8 mouse cellular contexts compared by ENCODE assay signal in genomic region chr11:97744718-97745330, GRCm38 (mm10). TPM values are rescaled to one million over a fixed set of nuclear protein-coding genes. Genes with fewer than 3 reads are reported as not detected.
DNase-seq lines count a peak whose midpoint lies in the region; ATAC-seq and TF ChIP-seq lines count a peak whose summit lies in the region.

No protein-coding gene starts in this region.

- intact Hi-C loops in heart, postnatal 10 days (cut with DNase I) = loop anchor here (1.0 kb wide), 1 partner anchor 42 kb away; the partner anchor contains the start of gene Psmb3

- TF ChIP-seq EP300 in ES-Bruce4 (IDR thresholded peaks at IDR 0.05; ENCODE audit: insufficient read depth, low read depth, low read length) = no peak
- TF ChIP-seq EP300 in liver, postnatal 0 days (IDR thresholded peaks at IDR 0.05; ENCODE audit: low read depth) = peak; percentile 69

- peak overlapping the region; percentile 76 for H3K27ac ChIP-seq in ES-Bruce4 (ENCODE audit: insufficient read depth, low read length)
- peak overlapping the region; percentile 95 for H3K27ac ChIP-seq in forebrain, embryonic 13.5 days
- peak overlapping the region; percentile 92 for H3K27ac ChIP-seq in liver, postnatal 0 days (ENCODE audit: low read depth)
- peak overlapping the region; percentile 97 for H3K27ac ChIP-seq in neural tube, embryonic 14.5 days (ENCODE audit: low read depth, low read length)

- TF ChIP-seq POLR2A in ES-Bruce4 (IDR thresholded peaks at IDR 0.05; ENCODE audit: insufficient read depth, low read length) = no peak

- peak overlapping the region; percentile 73 for H3K4me2 ChIP-seq in forebrain, embryonic 13.5 days
- peak overlapping the region; percentile 76 for H3K4me2 ChIP-seq in liver, postnatal 0 days (ENCODE audit: low read depth, low read length)
- H3K4me2 ChIP-seq in neural tube, embryonic 14.5 days (ENCODE audit: low read depth, low read length) = peak overlapping the region; percentile 92

- ATAC-seq in cerebellum, adult (ENCODE audit: insufficient number of reproducible peaks, low FRiP score, low TSS enrichment) = peak; percentile 93
- ATAC-seq in forebrain, embryonic 13.5 days = peak; percentile 97
- ATAC-seq in liver, postnatal 0 days = peak; percentile 94
- peak; percentile 95 for ATAC-seq in neural tube, embryonic 14.5 days (ENCODE audit: low read depth)

- H3K36me3 ChIP-seq in ES-Bruce4 (ENCODE audit: control insufficient read depth, insufficient read depth, low read length, poor library complexity, severe bottlenecking) = peaks cover 10% of the 10 kb centered on the region
- peaks cover 38% of the 10 kb centered on the region for H3K36me3 ChIP-seq in forebrain, embryonic 13.5 days (ENCODE audit: poor library complexity, severe bottlenecking)
- H3K36me3 ChIP-seq in liver, postnatal 0 days (replicated peaks; ENCODE audit: insufficient read depth, low read length) = peaks cover 27% of the 10 kb centered on the region
- H3K36me3 ChIP-seq in neural tube, embryonic 14.5 days (ENCODE audit: control insufficient read depth, insufficient read depth, low read length) = peaks cover 32% of the 10 kb centered on the region; the same call in 1 of the 2 replicates

- no peaks in the 10 kb centered on the region for H3K27me3 ChIP-seq in ES-Bruce4 (ENCODE audit: control insufficient read depth, insufficient read depth, low read length, poor library complexity, severe bottlenecking)
- H3K27me3 ChIP-seq in forebrain, embryonic 13.5 days = no peaks in the 10 kb centered on the region
- H3K27me3 ChIP-seq in liver, postnatal 0 days (ENCODE audit: insufficient read depth, low read length) = no peaks in the 10 kb centered on the region
- H3K27me3 ChIP-seq in neural tube, embryonic 14.5 days (ENCODE audit: control insufficient read depth, insufficient read depth, low read length) = peaks cover 3% of the 10 kb centered on the region; the same call in 1 of the 2 replicates

- H3K9me3 ChIP-seq in ES-Bruce4 (replicated peaks; ENCODE audit: control insufficient read depth, insufficient read depth, low read length, poor library complexity, severe bottlenecking) = no peaks in the 10 kb centered on the region
- H3K9me3 ChIP-seq in forebrain, embryonic 13.5 days (replicated peaks) = no peaks in the 10 kb centered on the region
- H3K9me3 ChIP-seq in liver, postnatal 0 days (ENCODE audit: low read length) = no peaks in the 10 kb centered on the region
- H3K9me3 ChIP-seq in neural tube, embryonic 14.5 days (ENCODE audit: control insufficient read depth, low read length) = no peaks in the 10 kb centered on the region

- no peak for TF ChIP-seq CTCF in ES-Bruce4 (IDR thresholded peaks at IDR 0.05; ENCODE audit: low read depth, low read length)
- TF ChIP-seq CTCF in liver, postnatal 0 days (IDR thresholded peaks at IDR 0.05; ENCODE audit: low read depth) = no peak

- H3K4me1 ChIP-seq in ES-Bruce4 (ENCODE audit: control insufficient read depth, insufficient read depth, low read length) = peaks cover 3% of the 10 kb centered on the region
- H3K4me1 ChIP-seq in forebrain, embryonic 13.5 days = peaks cover 30% of the 10 kb centered on the region
- H3K4me1 ChIP-seq in liver, postnatal 0 days (ENCODE audit: insufficient read depth) = peaks cover 18% of the 10 kb centered on the region
- peaks cover 17% of the 10 kb centered on the region for H3K4me1 ChIP-seq in neural tube, embryonic 14.5 days (ENCODE audit: control insufficient read depth, insufficient read depth, low read length)

- DNase-seq in heart, postnatal 10 days = peak; percentile 98 to 99
- peak; percentile 98 for DNase-seq in large intestine, adult 2 months (ENCODE audit: low read depth, low spot score)
- DNase-seq in liver, postnatal 0 days = peak; percentile 100
- DNase-seq in testis, postnatal 10 days (ENCODE audit: low spot score) = peak; percentile 99

- peak overlapping the region; percentile 98 for H3K4me3 ChIP-seq in ES-Bruce4 (ENCODE audit: low read depth, low read length)
- peak overlapping the region; percentile 77 for H3K4me3 ChIP-seq in forebrain, embryonic 13.5 days
- peak overlapping the region; percentile 78 for H3K4me3 ChIP-seq in liver, postnatal 0 days (ENCODE audit: low read depth, low read length)
- H3K4me3 ChIP-seq in neural tube, embryonic 14.5 days (ENCODE audit: low read depth, low read length) = peak overlapping the region; percentile 59

- peak overlapping the region; percentile 96 for H3K9ac ChIP-seq in ES-Bruce4 (ENCODE audit: low read depth, poor library complexity, severe bottlenecking)
- H3K9ac ChIP-seq in forebrain, embryonic 13.5 days = peak overlapping the region; percentile 89
- H3K9ac ChIP-seq in liver, postnatal 0 days (replicated peaks) = peak overlapping the region; percentile 86
- H3K9ac ChIP-seq in neural tube, embryonic 14.5 days (replicated peaks; ENCODE audit: low read depth, low read length) = peak overlapping the region; percentile 80

- WGBS in forebrain, embryonic 13.5 days = under 1% methylated on average over 37 of the region's 57 CpGs
- WGBS in large intestine, adult 2 months = 2% methylated on average over 45 of the region's 57 CpGs
- WGBS in liver, postnatal 0 days (ENCODE audit: insufficient replicate concordance) = 1% methylated on average over 34 of the region's 57 CpGs
- WGBS in neural tube, embryonic 14.5 days = 1% methylated on average over 39 of the region's 57 CpGs

RNA-seq across cellular contexts. Expression of gene Pip4k2b, which starts 0.3 kb away (rescaled TPM):
- 35.0 and 36.6 TPM in 2 replicates for polyA plus RNA-seq in ES-Bruce4 (2011; ENCODE audit: insufficient read depth, insufficient read length, low read depth, missing spikeins)
- polyA plus RNA-seq in forebrain, embryonic 13.5 days (2015; fragmentation: Nextera tagmentation; extraction: Ambion mirVana) = 3.5 and 4.2 TPM in 2 replicates
- total RNA-seq in heart, postnatal 10 days (2021) = 10 to 100 TPM; 19.4 to 26.7 TPM
- 4.5 and 5.3 TPM in 2 replicates for polyA plus RNA-seq in large intestine, adult 2 months (2012; rRNA removed)
- 0.53 and 0.59 TPM in 2 replicates for polyA plus RNA-seq in liver, postnatal 0 days (2015; fragmentation: Nextera tagmentation; extraction: Ambion mirVana)
- 4.1 and 6.2 TPM in 2 replicates for polyA plus RNA-seq in neural tube, embryonic 14.5 days (2014; fragmentation: Nextera tagmentation; extraction: Ambion mirVana)

RNA-seq across cellular contexts. Expression of gene Cwc25, which starts 21.5 kb away (rescaled TPM):
- 14.5 and 16.9 TPM in 2 replicates for polyA plus RNA-seq in ES-Bruce4 (2011; ENCODE audit: insufficient read depth, insufficient read length, low read depth, missing spikeins)
- 18.0 and 20.1 TPM in 2 replicates for polyA plus RNA-seq in forebrain, embryonic 13.5 days (2015; fragmentation: Nextera tagmentation; extraction: Ambion mirVana)
- total RNA-seq in heart, postnatal 10 days (2021) = 10 to 100 TPM; 10.8 to 11.8 TPM
- polyA plus RNA-seq in large intestine, adult 2 months (2012; rRNA removed) = 5.1 and 7.0 TPM in 2 replicates
- polyA plus RNA-seq in liver, postnatal 0 days (2015; fragmentation: Nextera tagmentation; extraction: Ambion mirVana) = 5.5 and 5.8 TPM in 2 replicates
- polyA plus RNA-seq in neural tube, embryonic 14.5 days (2014; fragmentation: Nextera tagmentation; extraction: Ambion mirVana) = 13.8 and 13.9 TPM in 2 replicates

RNA-seq across cellular contexts. Expression of gene 1700001P01Rik, which starts 30.9 kb away (rescaled TPM):
- 0.99 TPM in 1 of 2 replicates, not detected in the other for polyA plus RNA-seq in ES-Bruce4 (2011; ENCODE audit: insufficient read depth, insufficient read length, low read depth, missing spikeins)
- polyA plus RNA-seq in forebrain, embryonic 13.5 days (2015; fragmentation: Nextera tagmentation; extraction: Ambion mirVana) = 0.62 and 0.76 TPM in 2 replicates
- not detected for total RNA-seq in heart, postnatal 10 days (2021)
- 0.22 TPM in 1 of 2 replicates, not detected in the other for polyA plus RNA-seq in large intestine, adult 2 months (2012; rRNA removed)
- not detected in 2 replicates for polyA plus RNA-seq in liver, postnatal 0 days (2015; fragmentation: Nextera tagmentation; extraction: Ambion mirVana)
- 0.36 TPM in 1 of 2 replicates, not detected in the other for polyA plus RNA-seq in neural tube, embryonic 14.5 days (2014; fragmentation: Nextera tagmentation; extraction: Ambion mirVana)

RNA-seq across cellular contexts. Expression of gene Rpl23, which starts 37.4 kb away (rescaled TPM):
- 777 and 842 TPM in 2 replicates for polyA plus RNA-seq in ES-Bruce4 (2011; ENCODE audit: insufficient read depth, insufficient read length, low read depth, missing spikeins)
- polyA plus RNA-seq in forebrain, embryonic 13.5 days (2015; fragmentation: Nextera tagmentation; extraction: Ambion mirVana) = 386 and 461 TPM in 2 replicates
- 100 to 1,000 TPM; 677 to 703 TPM for total RNA-seq in heart, postnatal 10 days (2021)
- polyA plus RNA-seq in large intestine, adult 2 months (2012; rRNA removed) = 115 and 147 TPM in 2 replicates
- 409 and 433 TPM in 2 replicates for polyA plus RNA-seq in liver, postnatal 0 days (2015; fragmentation: Nextera tagmentation; extraction: Ambion mirVana)
- polyA plus RNA-seq in neural tube, embryonic 14.5 days (2014; fragmentation: Nextera tagmentation; extraction: Ambion mirVana) = 347 and 366 TPM in 2 replicates

RNA-seq across cellular contexts. Expression of gene Psmb3, which starts 41.6 kb away (rescaled TPM):
- polyA plus RNA-seq in ES-Bruce4 (2011; ENCODE audit: insufficient read depth, insufficient read length, low read depth, missing spikeins) = 296 and 332 TPM in 2 replicates
- 559 and 571 TPM in 2 replicates for polyA plus RNA-seq in forebrain, embryonic 13.5 days (2015; fragmentation: Nextera tagmentation; extraction: Ambion mirVana)
- 100 to 1,000 TPM; 184 to 186 TPM for total RNA-seq in heart, postnatal 10 days (2021)
- polyA plus RNA-seq in large intestine, adult 2 months (2012; rRNA removed) = 509 and 538 TPM in 2 replicates
- 244 and 267 TPM in 2 replicates for polyA plus RNA-seq in liver, postnatal 0 days (2015; fragmentation: Nextera tagmentation; extraction: Ambion mirVana)
- polyA plus RNA-seq in neural tube, embryonic 14.5 days (2014; fragmentation: Nextera tagmentation; extraction: Ambion mirVana) = 441 and 465 TPM in 2 replicates

Comparison
In these comparisons a context has a peak if more than half of its experiments do, and no peak if none do; other contexts are left out.
1. Peak in every context shown above with its lines: DNase-seq, ATAC-seq, H3K4me3 ChIP-seq and H3K27ac ChIP-seq.